29 mouse cellular contexts compared by ENCODE assay signal in the genomic region with DNA sequence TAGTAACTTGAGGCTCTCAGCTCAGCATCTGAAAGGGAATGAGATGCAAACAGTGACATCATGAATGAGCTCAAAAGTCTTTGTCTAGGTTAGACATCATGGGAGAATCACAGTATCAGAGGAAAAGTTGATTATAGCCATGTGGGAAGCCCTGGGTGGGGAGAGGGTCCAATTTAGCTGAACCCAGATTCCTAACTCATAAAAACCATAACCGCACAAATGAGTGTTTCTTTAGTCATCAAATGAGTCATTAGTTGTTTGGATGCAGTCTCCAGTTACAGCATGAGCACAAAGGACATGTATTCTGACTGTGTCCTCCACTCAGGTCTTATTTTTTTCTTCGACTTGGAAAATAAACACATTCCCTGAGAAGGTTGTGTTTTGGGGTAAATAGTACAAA.
"Had no signal": no experiment of that assay in that cellular context is flagged by ENCODE, and none has a peak within 500 bp of the region (broad histone marks: within the 10 kb centered on the region; RNA-seq: fewer than 3 reads in every experiment).

No protein-coding gene starts in this region.

- H3K27me3 ChIP-seq: heart, embryonic 13.5 days; heart, embryonic 15.5 days; hindbrain, embryonic 12.5 days; intestine, embryonic 15.5 days; limb, embryonic 12.5 days; liver, embryonic 13.5 days; liver, embryonic 15.5 days had no signal

- H3K4me1 ChIP-seq: heart, embryonic 13.5 days; heart, embryonic 15.5 days; hindbrain, embryonic 12.5 days; intestine, embryonic 15.5 days; limb, embryonic 10.5 days; limb, embryonic 12.5 days; liver, embryonic 13.5 days; liver, embryonic 15.5 days had no signal

- ATAC-seq: hindbrain, embryonic 16.5 days; inflammation-experienced regulatory T-cells, adult 6 months; intestine, embryonic 15.5 days; intestine, postnatal 0 days; liver, postnatal 0 days had no signal

- H3K9me3 ChIP-seq: heart, embryonic 13.5 days; heart, embryonic 15.5 days; hindbrain, embryonic 12.5 days; intestine, embryonic 15.5 days; limb, embryonic 10.5 days; limb, embryonic 12.5 days; liver, embryonic 13.5 days; liver, embryonic 15.5 days had no signal

- H3K4me3 ChIP-seq: heart, adult 2 months; heart, embryonic 13.5 days; heart, embryonic 15.5 days; hindbrain, embryonic 12.5 days; intestine, embryonic 15.5 days; layer of hippocampus, adult 2 months; left cerebral cortex, adult 2 months; limb, embryonic 10.5 days; limb, embryonic 12.5 days; liver, embryonic 13.5 days; liver, embryonic 15.5 days had no signal

- H3K4me2 ChIP-seq: heart, embryonic 11.5 days; heart, embryonic 13.5 days; heart, embryonic 15.5 days; hindbrain, embryonic 12.5 days; hindbrain, embryonic 14.5 days; intestine, embryonic 15.5 days; limb, embryonic 12.5 days; liver, embryonic 11.5 days; liver, embryonic 13.5 days; liver, embryonic 15.5 days had no signal

- H3K36me3 ChIP-seq: heart, embryonic 13.5 days; heart, embryonic 15.5 days; hindbrain, embryonic 12.5 days; intestine, embryonic 15.5 days; limb, embryonic 10.5 days; limb, embryonic 12.5 days; liver, embryonic 13.5 days; liver, embryonic 15.5 days had no signal

- DNase-seq: gastrocnemius, postnatal 14 days; gastrocnemius, postnatal 36 days; heart, adult 11 months; heart, adult 2 months; heart, postnatal 14 days; heart, postnatal 36 days; kidney, adult 18-20 months; kidney, adult 8-10 months; kidney, postnatal 10 days; kidney, postnatal 25 days; kidney, postnatal 4 days; liver; liver, embryonic 13.5 days; liver, postnatal 0 days had no signal

- H3K27ac ChIP-seq: heart, adult 2 months; heart, embryonic 13.5 days; heart, embryonic 15.5 days; hindbrain, embryonic 12.5 days; hindbrain, embryonic 14.5 days; intestine, embryonic 15.5 days; layer of hippocampus, adult 2 months; left cerebral cortex, adult 2 months; limb, embryonic 10.5 days; limb, embryonic 12.5 days; liver, embryonic 13.5 days; liver, embryonic 15.5 days had no signal
